ENCODE assay signal across 25 mouse cellular contexts in the genomic region with DNA sequence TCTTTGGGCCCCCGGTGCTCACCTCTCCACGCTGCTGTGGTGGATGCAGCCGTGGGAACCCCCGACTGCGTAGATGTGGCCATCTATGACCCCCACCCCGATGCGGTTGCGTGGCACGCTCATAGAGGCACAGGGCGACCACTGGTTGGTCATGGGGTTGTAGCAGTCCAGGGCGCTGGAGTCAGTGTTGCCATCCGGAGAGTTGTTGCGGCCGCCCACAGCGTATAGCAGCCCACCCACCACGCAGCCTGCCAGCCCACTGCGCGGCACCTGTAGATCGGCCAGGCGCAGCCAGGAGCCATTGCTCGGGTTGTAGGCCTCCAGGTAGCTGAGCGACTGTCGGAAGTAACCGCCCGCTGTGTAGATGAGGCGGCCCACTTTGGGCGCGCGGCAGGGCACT. TPM values are rescaled to one million over a fixed set of nuclear protein-coding genes. Genes with fewer than 3 reads are reported as not detected.
DNase-seq lines count a peak whose midpoint lies in the region; TF ChIP-seq lines count a peak whose summit lies in the region.
"Had no signal": no experiment of that assay in that cellular context is flagged by ENCODE, and none has a peak within 500 bp of the region (broad histone marks: within the 10 kb centered on the region; RNA-seq: fewer than 3 reads in every experiment).

No protein-coding gene starts in this region.

- peaks cover 25% of the 10 kb centered on the region for H3K4me1 ChIP-seq in heart, embryonic 10.5 days
- H3K4me1 ChIP-seq in E14TG2a.4 (replicated peaks; ENCODE audit: low read depth, low read length) (peaks cover 88% of the 10 kb centered on the region), ES-Bruce4 (ENCODE audit: control insufficient read depth, insufficient read depth, low read length) (peaks cover 9% of the 10 kb centered on the region)

- no peaks in the 10 kb centered on the region for H3K9me3 ChIP-seq in heart, embryonic 10.5 days
- H3K9me3 ChIP-seq in E14TG2a.4 (ENCODE audit: low read length) (no peaks in the 10 kb centered on the region), ES-Bruce4 (replicated peaks; ENCODE audit: control insufficient read depth, insufficient read depth, low read length, poor library complexity, severe bottlenecking) (no peaks in the 10 kb centered on the region)
- H3K9me3 ChIP-seq: embryonic facial prominence, embryonic 10.5 days; embryonic facial prominence, embryonic 13.5 days; heart, embryonic 13.5 days had no signal

- H3K9ac ChIP-seq in ES-Bruce4 (ENCODE audit: low read depth, poor library complexity, severe bottlenecking): peak overlapping the region; percentile 20
- H3K9ac ChIP-seq: embryonic facial prominence, embryonic 13.5 days; forebrain, postnatal 0 days; heart, embryonic 13.5 days; hindbrain, embryonic 14.5 days had no signal

- H3K27ac ChIP-seq in heart, embryonic 10.5 days: no peak overlapping the region
- no peak overlapping the region for H3K27ac ChIP-seq in ES-Bruce4 (ENCODE audit: insufficient read depth, low read length)
- H3K27ac ChIP-seq: embryonic facial prominence, embryonic 10.5 days; embryonic facial prominence, embryonic 13.5 days; gastrocnemius, adult 2 months; heart, embryonic 13.5 days; hindbrain, embryonic 14.5 days; hindbrain, postnatal 0 days had no signal

- H3K4me3 ChIP-seq in heart, embryonic 10.5 days: no peak overlapping the region
- H3K4me3 ChIP-seq in E14TG2a.4 (replicated peaks; ENCODE audit: low read length): peak overlapping the region; percentile 74
- peak overlapping the region; percentile 45 for H3K4me3 ChIP-seq in ES-Bruce4 (ENCODE audit: low read depth, low read length)
- H3K4me3 ChIP-seq: embryonic facial prominence, embryonic 10.5 days; embryonic facial prominence, embryonic 13.5 days; erythroblast, embryonic 14.5 days; gastrocnemius, adult 2 months; heart, embryonic 13.5 days had no signal

- no peaks in the 10 kb centered on the region for H3K27me3 ChIP-seq in heart, embryonic 10.5 days (ENCODE audit: insufficient read depth, poor library complexity, severe bottlenecking)
- H3K27me3 ChIP-seq in E14TG2a.4 (ENCODE audit: insufficient read depth, low read length): peaks cover 22% of the 10 kb centered on the region
- H3K27me3 ChIP-seq in ES-Bruce4 (ENCODE audit: control insufficient read depth, insufficient read depth, low read length, poor library complexity, severe bottlenecking): no peaks in the 10 kb centered on the region
- H3K27me3 ChIP-seq: embryonic facial prominence, embryonic 13.5 days; heart, embryonic 13.5 days had no signal

- peaks cover 78% of the 10 kb centered on the region for H3K36me3 ChIP-seq in heart, embryonic 10.5 days
- peaks cover 84% of the 10 kb centered on the region for H3K36me3 ChIP-seq in E14TG2a.4 (ENCODE audit: insufficient read depth, low read length)
- H3K36me3 ChIP-seq in ES-Bruce4 (ENCODE audit: control insufficient read depth, insufficient read depth, low read length, poor library complexity, severe bottlenecking): no peaks in the 10 kb centered on the region

- TF ChIP-seq CTCF in E14TG2a.4 (conservative IDR thresholded peaks at IDR 0.05; ENCODE audit: low read length) (no peak), ES-Bruce4 (IDR thresholded peaks at IDR 0.05; ENCODE audit: low read depth, low read length) (no peak)

- WGBS in heart, embryonic 10.5 days: 88% methylated on average over 29 of the region's 29 CpGs

- DNase-seq in heart, adult 11 months: peak; percentile 91
- no peak for DNase-seq in heart, embryonic 10.5 days (ENCODE audit: low spot score)
- peak; percentile 27 for DNase-seq in R1 (ENCODE audit: low read depth, low spot score)
- DNase-seq in spleen, postnatal 10 days (ENCODE audit: low spot score in 2 of 2): no peak
- DNase-seq in lung, postnatal 10 days: no peak
- DNase-seq: adrenal gland, postnatal 10 days; adrenal gland, postnatal 36 days; cerebellum, adult 18-20 months; cerebellum, postnatal 10 days; cerebellum, postnatal 36 days; embryo, embryonic 11 days; forebrain, postnatal 0 days; gastrocnemius, adult 2 months; gastrocnemius, postnatal 14 days; heart, adult 18-20 months; heart, postnatal 14 days; heart, postnatal 4 days had no signal

- no peak for TF ChIP-seq POLR2A in ES-Bruce4 (IDR thresholded peaks at IDR 0.05; ENCODE audit: insufficient read depth, low read length)

- TF ChIP-seq EP300 in ES-Bruce4 (IDR thresholded peaks at IDR 0.05; ENCODE audit: insufficient read depth, low read depth, low read length): no peak

RNA-seq across cellular contexts. Expression of a gene that starts 5.8 kb away (rescaled TPM):
- 51.4 and 52.4 TPM in 2 replicates for polyA plus RNA-seq in heart, embryonic 10.5 days (2016; fragmentation: Nextera tagmentation; extraction: Ambion mirVana)
- polyA plus RNA-seq in ES-Bruce4 (2011; ENCODE audit: insufficient read depth, insufficient read length, low read depth, missing spikeins): 19.5 and 19.6 TPM in 2 replicates

RNA-seq across cellular contexts. Expression of a gene that starts 14.9 kb away (rescaled TPM):
- 0.46 and 0.47 TPM in 2 replicates for polyA plus RNA-seq in heart, embryonic 10.5 days (2016; fragmentation: Nextera tagmentation; extraction: Ambion mirVana)
- polyA plus RNA-seq in ES-Bruce4 (2011; ENCODE audit: insufficient read depth, insufficient read length, low read depth, missing spikeins): 0.40 and 0.44 TPM in 2 replicates
- polyA plus RNA-seq: erythroblast, embryonic 14.5 days had no signal

RNA-seq across cellular contexts. Expression of a gene that starts 31.7 kb away (rescaled TPM):
- polyA plus RNA-seq in heart, embryonic 10.5 days (2016; fragmentation: Nextera tagmentation; extraction: Ambion mirVana): 50.6 and 57.9 TPM in 2 replicates
- polyA plus RNA-seq in ES-Bruce4 (2011; ENCODE audit: insufficient read depth, insufficient read length, low read depth, missing spikeins): 18.8 and 22.3 TPM in 2 replicates

RNA-seq across cellular contexts. Expression of a gene that starts 54.4 kb away (rescaled TPM):
- 14.5 and 21.3 TPM in 2 replicates for polyA plus RNA-seq in heart, embryonic 10.5 days (2016; fragmentation: Nextera tagmentation; extraction: Ambion mirVana)
- polyA plus RNA-seq in ES-Bruce4 (2011; ENCODE audit: insufficient read depth, insufficient read length, low read depth, missing spikeins): 35.9 and 41.7 TPM in 2 replicates

RNA-seq across cellular contexts. Expression of a gene that starts 57.8 kb away (rescaled TPM):
- polyA plus RNA-seq in heart, embryonic 10.5 days (2016; fragmentation: Nextera tagmentation; extraction: Ambion mirVana): 69.0 and 93.4 TPM in 2 replicates
- polyA plus RNA-seq in ES-Bruce4 (2011; ENCODE audit: insufficient read depth, insufficient read length, low read depth, missing spikeins): 11.6 and 12.4 TPM in 2 replicates

Comparison
In these comparisons a context has a peak if more than half of its experiments do, and no peak if none do; other contexts are left out.
1. DNase-seq: peak in heart, adult 11 months (single experiment) and R1 (single experiment); none in heart, embryonic 10.5 days (single experiment), spleen, postnatal 10 days (0 of 2) and lung, postnatal 10 days (single experiment).